Mouse (Mus musculus) Patski (cell line): ENCODE results near the gene Edrf1. TPM values are rescaled to one million over a fixed set of nuclear protein-coding genes. Genes with fewer than 3 reads are reported as not detected.

Source experiments
- ATAC-seq: fragments of 100-300 bp; one replicate; pipeline ENCODE4 v1.8.0; 2021
- CTCF ChIA-PET: fragments of 350-600 bp; sonication (Branson Sonifier 250); formaldehyde crosslinking; loops from one replicate; lab custom pipeline; 2022; ENCODE audit warnings: inconsistent platforms; lab: Charles Lee
- POLR2A ChIA-PET: fragments of 350-600 bp; sonication (Branson Sonifier 250); formaldehyde crosslinking; loops from one replicate; lab custom pipeline; 2022; ENCODE audit warnings: antibody characterized with exemption, inconsistent platforms; lab: Charles Lee
- DNase-seq: peaks from one replicate; pipeline ENCODE4 v3.0.0-alpha.2; 2011; ENCODE audit warnings: low read depth, low spot score
- H3K27me3 ChIP-seq: fragments of 371-371 bp; one replicate; pipeline ENCODE4 v1.5.1; 2021
- CTCF ChIP-seq: fragments of 100-300 bp; IDR thresholded peaks from one replicate; pipeline ENCODE4 v1.5.1; 2021
- in situ Hi-C: fragments of 300-500 bp; cut with MboI; formaldehyde crosslinking; loops from 3 replicates; pipeline ENCODE4 v1.11.1; 2018; ENCODE audit warnings: low pct_unique_long_range_greater_than_20kb, mixed read lengths
- polyA plus RNA-seq: library from polyadenylated mRNA; unstranded; gene quantifications from one replicate; pipeline ENCODE4 v1.2.3, GENCODE M21; 2021

Gene Edrf1
- polyA plus RNA-seq, 1 experiment from 2014 or later: 24.1 TPM

DNA sequence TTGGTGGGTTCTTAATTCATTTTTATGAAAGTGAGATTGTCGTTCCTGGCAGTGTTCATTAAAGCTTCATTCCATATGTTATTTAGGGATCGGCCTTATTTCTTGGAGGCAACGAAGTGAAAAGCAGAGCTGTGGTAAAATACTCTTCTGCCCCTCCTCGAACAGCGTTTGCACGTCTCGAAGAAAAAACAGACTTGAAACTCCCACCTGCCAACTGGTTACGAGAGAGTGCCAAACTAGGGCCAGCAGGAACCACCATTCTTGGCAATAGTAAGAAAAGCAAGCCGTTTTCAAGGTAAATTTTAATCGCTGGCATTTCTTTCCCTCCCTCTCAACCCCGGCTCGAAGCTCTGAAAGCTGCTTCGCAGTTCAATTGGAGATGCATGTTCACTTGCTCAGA lies 1.5 kb downstream of the Edrf1 start:
- in situ Hi-C loops: loop anchor here (5.0 to 10.0 kb wide), 3 partner anchors 324 to 602 kb away; no protein-coding TSS in a partner anchor
- ATAC-seq: no peak
- no peaks in the 10 kb centered on the region for H3K27me3 ChIP-seq
- ChIA-PET POLR2A (no interaction called here), CTCF (interaction anchor here (0.9 to 1.4 kb wide), 2 partner anchors 32 to 519 kb away, joined by 3 to 4 read pairs; no protein-coding TSS in a partner anchor)
- no peak for DNase-seq
- no peak for TF ChIP-seq CTCF

DNA sequence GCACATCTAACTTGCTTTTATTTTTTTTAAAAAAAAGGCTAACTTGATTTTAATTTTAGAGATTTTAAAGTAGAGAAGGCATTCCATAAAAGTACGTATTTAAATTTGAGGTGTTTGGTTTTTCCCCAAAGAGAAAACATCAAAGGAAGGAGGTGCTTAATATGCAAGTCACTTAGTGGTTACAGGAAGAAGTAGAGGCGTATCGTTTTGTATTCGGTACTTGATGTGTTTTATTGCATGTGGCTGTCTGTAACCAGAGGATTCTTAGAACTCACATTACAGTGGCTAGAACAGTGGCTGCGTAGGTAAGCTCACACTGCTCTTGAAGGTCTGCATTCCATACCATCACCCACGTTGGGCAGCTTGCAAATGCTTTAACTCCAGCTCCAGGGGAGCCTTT lies 8.4 kb downstream of the Edrf1 start:
- CTCF ChIA-PET: no interaction called here
- in situ Hi-C loops: no loop called here
- no peak for TF ChIP-seq CTCF
- POLR2A ChIA-PET: no interaction called here
- no peak for ATAC-seq
- H3K27me3 ChIP-seq: no peaks in the 10 kb centered on the region
- DNase-seq: no peak

DNA sequence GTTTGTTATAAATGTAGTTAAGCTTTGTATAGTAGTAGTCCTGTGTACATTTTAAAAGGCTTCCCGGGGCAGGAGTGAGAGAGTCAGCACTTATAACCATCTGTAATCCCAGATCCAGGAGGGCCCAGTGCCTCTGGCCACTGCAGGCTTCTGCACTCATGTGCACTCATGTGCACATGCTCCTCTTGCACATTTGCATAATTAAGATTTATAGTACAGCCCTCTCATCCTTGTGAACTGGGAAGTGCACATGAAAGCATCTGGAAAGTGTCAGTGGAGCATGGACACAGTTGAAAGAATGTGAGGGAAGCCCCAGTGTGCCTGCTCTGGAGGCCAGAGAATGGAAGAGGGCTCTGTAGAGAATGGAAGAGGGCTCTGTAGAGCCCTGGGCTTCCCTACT lies 25.1 kb downstream of the Edrf1 start:
- ATAC-seq (no peak), DNase-seq (no peak)
- in situ Hi-C loops: loop anchor here (25.0 kb wide), 1 partner anchor 1825 kb away; no protein-coding TSS in a partner anchor
- H3K27me3 ChIP-seq: no peaks in the 10 kb centered on the region
- ChIA-PET CTCF (no interaction called here), POLR2A (no interaction called here)
- TF ChIP-seq CTCF: no peak

DNA sequence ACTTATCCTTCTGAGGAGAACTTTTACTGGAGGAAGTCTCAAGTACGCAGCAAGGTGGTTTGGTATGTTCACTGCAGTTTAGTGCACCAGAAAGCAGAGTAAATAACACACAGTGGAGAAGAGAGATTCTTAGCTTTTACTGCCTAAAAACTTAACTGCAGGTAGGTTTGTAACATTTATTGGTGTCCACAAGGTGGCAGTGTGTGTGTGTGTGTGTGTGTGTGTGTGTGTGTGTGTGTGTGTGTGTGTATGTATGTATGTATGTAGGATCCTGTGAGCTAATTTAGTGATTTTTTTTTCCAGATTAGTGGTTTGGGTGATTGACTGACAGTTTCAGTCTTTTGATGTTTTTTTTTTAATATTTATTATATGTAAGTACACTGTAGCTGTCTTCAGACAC lies 31.7 kb downstream of the Edrf1 start:
- peak; percentile 38 for TF ChIP-seq CTCF
- ChIA-PET POLR2A (no interaction called here), CTCF (interaction anchor here (0.6 to 2.8 kb wide), 8 partner anchors 10 to 32 kb away, joined by 4 to 8 read pairs (median 4); partner anchors contain the start of gene Edrf1)
- in situ Hi-C loops: loop anchor here (25.0 kb wide), 1 partner anchor 1818 kb away; no protein-coding TSS in a partner anchor
- DNase-seq: no peak
- ATAC-seq: no peak
- H3K27me3 ChIP-seq: no peaks in the 10 kb centered on the region

DNA sequence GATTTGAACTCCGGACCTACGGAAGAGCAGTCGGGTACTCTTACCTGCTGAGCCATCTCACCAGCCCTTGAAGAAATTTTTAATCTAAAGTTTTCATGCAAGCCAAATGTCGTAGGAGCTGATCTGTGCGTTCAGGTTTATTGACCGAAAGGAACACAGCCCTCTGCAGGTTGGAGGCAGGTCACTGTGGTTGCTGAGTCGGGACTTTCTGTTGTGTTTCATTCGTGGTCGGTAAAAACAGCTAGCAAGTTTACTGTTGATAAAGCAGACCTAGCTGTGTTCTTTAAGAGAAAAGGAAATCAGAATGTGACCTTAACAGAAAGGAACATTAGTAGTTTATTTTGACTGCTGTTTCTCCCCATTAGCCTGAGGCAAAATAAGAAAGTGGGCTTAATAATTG lies 32.6 kb downstream of the Edrf1 start:
- H3K27me3 ChIP-seq: no peaks in the 10 kb centered on the region
- no peak for TF ChIP-seq CTCF
- in situ Hi-C loops: loop anchor here (25.0 kb wide), 1 partner anchor 1817 kb away; no protein-coding TSS in a partner anchor
- ChIA-PET CTCF (interaction anchor here (0.7 to 2.8 kb wide), 11 partner anchors 9 to 29 kb away, joined by 3 to 8 read pairs (median 4); no protein-coding TSS in a partner anchor), POLR2A (no interaction called here)
- DNase-seq: no peak
- ATAC-seq: no peak

DNA sequence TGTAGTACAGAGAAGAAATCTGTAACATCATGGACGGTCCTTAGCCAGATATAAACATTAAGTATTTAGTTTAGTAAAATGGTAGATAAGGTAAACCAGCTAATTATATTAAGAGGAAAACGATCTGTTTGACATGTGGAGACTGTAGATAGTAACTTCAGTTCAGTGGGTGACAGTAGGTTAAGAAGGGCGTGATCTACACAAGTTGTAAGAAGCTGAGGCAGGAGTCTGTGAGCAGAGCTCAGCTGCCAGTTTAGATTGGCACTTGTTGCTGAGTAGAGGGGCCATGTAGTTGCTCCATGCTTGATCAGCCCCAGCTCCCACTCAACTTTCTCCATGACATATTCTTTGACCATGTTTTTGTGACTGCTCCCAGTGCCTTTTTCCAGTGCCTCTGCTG lies 33.5 kb downstream of the Edrf1 start:
- TF ChIP-seq CTCF: no peak
- H3K27me3 ChIP-seq: no peaks in the 10 kb centered on the region
- DNase-seq: no peak
- CTCF ChIA-PET: interaction anchor here (0.9 to 2.8 kb wide), 7 partner anchors 10 to 29 kb away, joined by 3 to 8 read pairs (median 4); no protein-coding TSS in a partner anchor
- no peak for ATAC-seq
- POLR2A ChIA-PET: no interaction called here
- in situ Hi-C loops: loop anchor here (25.0 kb wide), 1 partner anchor 1816 kb away; no protein-coding TSS in a partner anchor

DNA sequence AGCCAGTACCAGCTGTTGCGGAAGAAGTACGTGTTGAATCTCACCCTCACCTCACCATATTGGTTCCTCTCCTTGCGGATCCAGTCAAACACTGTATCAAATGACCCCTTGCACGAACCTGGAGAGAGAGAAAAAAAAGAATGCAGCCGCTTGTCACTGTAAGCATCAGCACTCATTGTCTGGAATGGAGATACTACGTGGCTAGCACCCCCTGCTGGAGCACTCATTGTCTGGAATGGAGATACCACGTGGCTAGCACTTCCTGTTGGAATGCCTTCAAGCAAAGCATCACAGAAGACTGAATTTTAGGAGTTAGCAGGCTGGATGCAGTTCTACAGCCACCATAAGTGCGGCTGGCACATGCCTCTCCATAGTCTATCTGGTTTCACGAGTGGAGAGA lies 38.7 kb downstream of the Edrf1 start:
- DNase-seq: no peak
- in situ Hi-C loops: no loop called here
- ATAC-seq: no peak
- ChIA-PET POLR2A (no interaction called here), CTCF (no interaction called here)
- H3K27me3 ChIP-seq: no peaks in the 10 kb centered on the region
- no peak for TF ChIP-seq CTCF

DNA sequence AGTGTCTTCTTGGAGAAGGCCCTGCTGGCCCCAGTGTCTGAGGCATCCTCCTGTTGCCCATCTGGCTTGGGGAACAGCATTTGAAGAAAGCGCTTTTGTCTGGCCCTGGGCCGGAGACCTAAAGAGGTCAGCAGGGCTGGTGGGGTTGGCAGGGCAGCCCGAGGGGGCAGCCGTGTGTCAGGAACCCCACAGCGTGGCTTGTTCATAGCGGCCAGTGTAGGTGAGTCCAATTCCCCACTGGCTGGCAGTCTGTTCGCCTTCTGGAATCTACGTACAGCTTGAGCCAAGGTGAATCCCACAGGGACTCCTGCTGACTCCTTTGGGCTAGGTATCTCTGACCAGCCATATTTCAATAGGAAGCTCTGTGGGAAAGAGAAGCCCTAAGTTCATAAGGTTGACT lies 41.4 kb downstream of the Edrf1 start:
- no peak for DNase-seq
- CTCF ChIA-PET: interaction anchor here (0.6 to 1.3 kb wide), 3 partner anchors 10 to 22 kb away, joined by 3 to 8 read pairs (median 3); no protein-coding TSS in a partner anchor
- POLR2A ChIA-PET: no interaction called here
- no peak for ATAC-seq
- in situ Hi-C loops: no loop called here
- TF ChIP-seq CTCF: no peak
- no peaks in the 10 kb centered on the region for H3K27me3 ChIP-seq

DNA sequence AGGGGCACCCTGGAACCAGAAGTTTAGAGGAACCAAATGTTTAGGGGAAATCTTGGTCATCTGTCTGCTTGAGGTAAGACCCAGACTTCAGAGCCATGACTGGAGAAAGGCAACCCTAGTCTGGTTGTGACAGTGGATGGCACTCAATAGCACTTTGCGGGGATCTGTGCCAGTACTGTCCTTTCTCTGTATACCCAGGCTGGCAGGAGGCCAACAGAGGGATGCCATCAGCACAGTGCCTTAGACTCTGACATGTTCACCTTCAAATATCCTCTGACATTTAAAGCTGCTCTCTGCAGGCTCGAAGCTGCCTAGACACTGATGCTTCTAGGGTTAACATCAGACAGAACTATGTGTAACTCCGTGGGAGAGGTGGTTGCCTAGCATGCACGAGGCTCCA lies 42.1 kb downstream of the Edrf1 start:
- no peak for DNase-seq
- in situ Hi-C loops: no loop called here

DNA sequence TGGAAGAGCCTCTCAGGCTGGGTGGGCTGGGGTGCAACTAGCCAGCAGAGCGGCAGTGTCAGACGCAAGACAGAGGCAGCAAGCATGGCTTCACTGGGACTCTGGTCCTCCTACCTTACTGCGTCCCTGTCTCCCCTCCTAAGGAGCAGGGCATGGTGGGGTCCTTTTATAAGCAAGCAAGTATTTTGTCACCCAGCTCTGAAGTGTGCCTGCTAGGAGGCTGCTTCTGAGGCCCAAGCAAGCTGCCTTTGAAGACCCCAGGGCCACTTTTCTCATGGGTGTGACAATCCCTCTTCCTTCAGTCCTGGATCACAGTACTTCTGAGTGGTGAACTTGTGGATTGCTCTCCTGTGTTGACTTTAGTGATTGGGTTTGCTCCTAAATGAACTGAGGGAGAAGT lies 42.6 kb downstream of the Edrf1 start, which contains the start of gene Mmp21:
TSS of gene Mmp21 (minus strand) at position 101 of the 400 bp plus-strand sequence.
- no peaks in the 10 kb centered on the region for H3K27me3 ChIP-seq
- ChIA-PET CTCF (no interaction called here), POLR2A (no interaction called here)
- in situ Hi-C loops: no loop called here
- no peak for TF ChIP-seq CTCF
- ATAC-seq: no peak
- no peak for DNase-seq

More for the DNA sequence above, 42.1 kb downstream of the Edrf1 start:
- CTCF ChIA-PET: interaction anchor here (1.1 to 1.3 kb wide), 2 partner anchors 10 to 12 kb away, joined by 3 to 8 read pairs; no protein-coding TSS in a partner anchor
- POLR2A ChIA-PET: no interaction called here
- no peak for ATAC-seq
- TF ChIP-seq CTCF: no peak
- H3K27me3 ChIP-seq: no peaks in the 10 kb centered on the region

DNA sequence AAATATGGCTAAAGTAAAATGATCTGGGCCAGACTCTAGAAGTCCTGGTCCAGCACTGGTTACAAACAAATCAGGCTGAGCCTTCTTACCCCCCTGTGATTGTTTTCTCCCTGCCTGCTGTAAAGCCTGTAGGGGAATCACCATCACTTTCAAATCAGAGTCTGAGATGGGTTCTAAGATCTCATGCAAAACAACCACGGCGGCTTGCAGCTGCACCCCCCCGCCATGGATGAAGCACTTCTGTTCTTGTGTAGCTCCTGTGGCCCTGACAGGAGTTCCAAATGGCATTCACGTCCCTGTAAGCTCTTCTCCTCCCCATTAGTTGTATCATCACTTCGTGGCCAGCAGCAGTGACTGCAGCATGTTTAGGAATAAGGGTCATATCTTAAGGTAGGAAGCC lies 46.3 kb downstream of the Edrf1 start:
- DNase-seq (no peak), ATAC-seq (no peak)
- in situ Hi-C loops: no loop called here
- CTCF ChIA-PET: interaction anchor here (0.9 to 1.4 kb wide), 3 partner anchors 13 to 79 kb away, joined by 3 to 4 read pairs (median 3); no protein-coding TSS in a partner anchor
- no peaks in the 10 kb centered on the region for H3K27me3 ChIP-seq
- POLR2A ChIA-PET: interaction anchor here (0.6 kb wide), 1 partner anchor 604 kb away, joined by 3 read pairs; no protein-coding TSS in a partner anchor
- TF ChIP-seq CTCF: no peak
